Mouse (Mus musculus): Measurements from ENCODE around the gene Tspyl3. TPM values are rescaled to one million over a fixed set of nuclear protein-coding genes. Genes with fewer than 3 reads are reported as not detected.

Gene Tspyl3
- total RNA-seq, 2 experiments from 2014 or later: 24.6 to 26.5 TPM

DNA sequence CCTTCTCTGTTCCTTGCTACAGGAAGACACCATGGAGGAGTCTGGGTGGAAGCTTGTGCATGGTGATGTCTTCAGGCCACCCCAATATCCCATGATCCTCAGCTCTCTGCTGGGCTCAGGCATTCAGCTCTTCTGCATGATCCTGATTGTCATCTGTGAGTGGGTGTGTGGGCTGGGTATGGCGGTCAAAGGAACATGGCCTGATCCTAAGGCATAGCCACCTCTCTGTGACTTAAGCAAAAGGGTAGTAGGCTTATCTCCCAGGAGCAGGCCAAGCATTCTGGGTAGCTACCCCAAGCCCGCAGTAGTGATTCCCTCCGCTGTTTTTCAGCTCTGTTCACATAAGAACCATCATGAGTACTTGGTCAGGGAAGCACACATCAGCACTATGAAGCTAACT, 31.0 kb downstream of the Tspyl3 start:
- H3K4me3 ChIP-seq: no peak overlapping the region
- intact Hi-C loops (cut with DNase I): no loop called here
- H3K27ac ChIP-seq: no peak overlapping the region
- no peak for DNase-seq (ENCODE audit: extremely low spot score in 1 of 2, low spot score in 2 of 2)
- no peak for TF ChIP-seq CTCF (IDR thresholded peaks at IDR 0.05)

DNA sequence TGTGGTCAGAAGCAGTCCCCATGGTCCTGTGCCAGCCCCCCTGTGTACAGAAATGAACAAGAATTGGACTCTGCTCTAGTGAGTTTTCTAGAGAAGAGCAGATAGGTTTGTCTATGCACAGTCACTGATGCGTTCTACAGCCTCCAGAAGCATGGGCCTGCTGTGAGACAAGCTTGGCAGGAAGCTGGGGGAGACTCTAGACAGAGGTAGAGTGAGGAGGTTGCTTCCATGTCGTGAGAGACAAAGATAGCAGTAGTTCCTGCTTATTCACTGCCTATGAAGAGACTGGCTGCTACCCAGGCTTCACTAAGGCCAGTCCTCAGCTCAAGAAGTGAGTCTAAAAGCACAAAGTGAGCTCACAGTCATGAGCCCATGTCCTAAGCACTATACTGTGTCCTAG, 34.0 kb downstream of the Tspyl3 start:
- intact Hi-C loops (cut with DNase I): no loop called here
- DNase-seq (ENCODE audit: extremely low spot score in 1 of 2, low spot score in 2 of 2): no peak
- Histone ChIP-seq H3K27ac (no peak overlapping the region), H3K4me3 (no peak overlapping the region)
- no peak for TF ChIP-seq CTCF (IDR thresholded peaks at IDR 0.05)

DNA sequence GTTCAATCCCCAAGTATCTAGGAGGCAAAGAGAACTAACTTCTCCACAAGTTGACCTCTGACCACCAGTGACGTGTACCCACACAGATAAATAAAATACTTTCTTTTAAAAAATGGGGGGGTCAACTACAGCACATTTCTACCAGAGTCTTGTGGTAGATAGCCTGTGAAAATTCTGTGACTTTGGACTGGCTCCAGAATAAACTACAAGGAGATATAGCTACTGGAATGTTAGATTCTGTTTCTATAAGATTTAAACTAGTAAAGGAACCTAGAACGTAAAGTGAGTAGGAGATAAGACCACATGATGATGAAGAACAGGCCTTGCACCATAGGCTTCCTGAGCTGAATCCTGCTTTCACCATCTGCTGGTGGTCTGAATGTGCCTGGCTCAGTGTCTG, 37.4 kb downstream of the Tspyl3 start:
- TF ChIP-seq CTCF (IDR thresholded peaks at IDR 0.05): no peak
- DNase-seq (ENCODE audit: extremely low spot score in 1 of 2, low spot score in 2 of 2): no peak
- Histone ChIP-seq H3K4me3 (no peak overlapping the region), H3K27ac (no peak overlapping the region)
- intact Hi-C loops (cut with DNase I): no loop called here

DNA sequence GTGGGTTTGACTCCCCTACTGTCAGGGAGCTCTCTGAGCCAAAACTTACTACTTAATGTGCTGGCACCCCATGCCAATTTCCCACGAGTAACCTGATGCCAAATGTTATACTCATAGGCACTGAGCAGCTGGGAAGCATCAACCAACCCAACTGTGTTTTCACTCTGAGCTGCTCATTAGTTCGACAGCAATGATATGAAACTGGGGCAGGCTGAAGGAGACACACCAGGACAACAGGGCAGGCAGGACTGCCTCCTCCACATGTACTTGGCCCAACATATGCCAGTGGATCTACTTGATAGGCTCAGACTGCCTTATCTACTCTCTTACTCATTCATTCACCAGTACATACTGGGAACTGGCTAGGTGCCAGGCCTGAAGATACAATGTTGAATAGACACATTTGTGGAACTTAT, 39.1 kb downstream of the Tspyl3 start:
- intact Hi-C loops (cut with DNase I): no loop called here
- TF ChIP-seq CTCF (IDR thresholded peaks at IDR 0.05): no peak
- H3K27ac ChIP-seq: no peak overlapping the region
- no peak overlapping the region for H3K4me3 ChIP-seq
- DNase-seq (ENCODE audit: extremely low spot score in 1 of 2, low spot score in 2 of 2): no peak

DNA sequence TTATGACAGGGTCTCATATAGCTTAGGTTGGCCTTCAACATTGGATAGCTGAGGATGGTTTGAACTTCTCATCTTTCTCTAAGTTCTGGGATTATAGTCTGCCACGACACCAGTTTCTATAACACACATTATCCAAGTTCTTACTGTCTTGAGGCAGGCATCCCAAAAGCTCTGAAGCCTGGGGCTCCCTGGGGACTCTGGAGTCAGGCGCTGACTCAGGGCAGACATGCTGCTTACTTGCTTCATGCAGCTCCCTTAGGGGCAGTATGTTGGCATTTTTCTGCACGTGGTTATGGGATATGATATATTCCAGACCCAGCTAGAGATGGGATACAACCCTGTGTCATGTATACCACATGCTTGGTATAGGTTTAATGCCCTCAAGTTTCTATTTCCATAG, 45.3 kb downstream of the Tspyl3 start:
- DNase-seq (ENCODE audit: extremely low spot score in 1 of 2, low spot score in 2 of 2): no peak
- Histone ChIP-seq H3K27ac (no peak overlapping the region), H3K4me3 (no peak overlapping the region)
- no peak for TF ChIP-seq CTCF (IDR thresholded peaks at IDR 0.05)
- intact Hi-C loops (cut with DNase I): no loop called here

DNA sequence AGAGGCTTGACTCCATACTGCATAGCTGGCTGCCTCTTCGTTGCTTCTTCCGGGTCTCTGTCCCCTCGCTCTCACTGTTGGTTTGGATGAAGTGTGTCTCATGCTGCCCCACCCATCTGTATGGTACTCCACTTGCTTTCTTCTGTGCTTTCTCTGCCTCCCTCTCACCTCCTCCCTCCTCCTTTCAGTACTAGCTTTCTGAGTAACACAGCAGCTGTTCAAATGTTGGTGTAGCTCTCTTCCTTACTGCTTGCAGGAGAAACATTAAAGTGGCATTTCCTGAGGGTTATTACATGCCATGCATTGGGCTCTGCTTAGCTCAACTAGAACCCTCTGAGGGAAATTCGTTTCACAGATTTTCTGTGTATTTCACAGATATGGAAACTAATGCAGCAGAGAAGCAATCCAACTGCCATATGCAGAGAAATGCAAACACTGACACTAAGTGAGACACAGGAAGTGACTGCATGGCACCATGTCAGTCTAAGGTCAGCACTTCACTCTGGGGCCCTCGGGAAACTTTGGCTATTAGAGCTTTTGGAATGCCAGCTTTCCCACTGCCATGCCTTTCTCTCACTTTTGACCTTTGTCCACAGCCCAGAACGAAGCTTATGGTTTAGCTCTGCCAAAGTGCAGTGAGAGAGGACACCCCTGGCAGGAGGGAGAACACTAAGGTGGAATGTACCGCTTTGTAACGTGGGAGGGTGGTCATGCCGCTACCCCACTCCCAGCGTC, 45.9 kb downstream of the Tspyl3 start:
- H3K27ac ChIP-seq: no peak overlapping the region
- intact Hi-C loops (cut with DNase I): no loop called here
- no peak for DNase-seq (ENCODE audit: extremely low spot score in 1 of 2, low spot score in 2 of 2)
- no peak for TF ChIP-seq CTCF (IDR thresholded peaks at IDR 0.05)
- H3K4me3 ChIP-seq: no peak overlapping the region

DNA sequence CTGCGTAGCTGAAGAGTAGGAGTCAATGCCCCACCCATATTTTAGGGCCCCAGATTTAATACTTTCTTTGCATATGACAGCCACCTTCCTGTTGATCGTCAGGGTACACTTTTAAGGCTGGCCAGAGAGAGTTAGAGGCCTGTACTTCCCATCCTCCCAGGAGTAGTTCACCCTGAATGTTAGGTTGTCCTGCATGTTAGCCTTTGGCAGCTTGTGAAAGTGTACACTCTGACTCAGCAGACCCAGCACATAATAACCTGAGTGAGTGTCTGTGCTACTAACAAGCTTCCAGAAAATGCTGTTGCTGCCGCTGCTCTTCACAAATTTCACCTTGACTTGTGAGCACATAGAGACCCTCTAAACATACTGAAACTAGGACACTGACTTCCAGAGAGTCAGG, 48.1 kb downstream of the Tspyl3 start:
- no peak overlapping the region for H3K4me3 ChIP-seq
- DNase-seq (ENCODE audit: extremely low spot score in 1 of 2, low spot score in 2 of 2): no peak
- intact Hi-C loops (cut with DNase I): no loop called here
- TF ChIP-seq CTCF (IDR thresholded peaks at IDR 0.05): no peak
- no peak overlapping the region for H3K27ac ChIP-seq

DNA sequence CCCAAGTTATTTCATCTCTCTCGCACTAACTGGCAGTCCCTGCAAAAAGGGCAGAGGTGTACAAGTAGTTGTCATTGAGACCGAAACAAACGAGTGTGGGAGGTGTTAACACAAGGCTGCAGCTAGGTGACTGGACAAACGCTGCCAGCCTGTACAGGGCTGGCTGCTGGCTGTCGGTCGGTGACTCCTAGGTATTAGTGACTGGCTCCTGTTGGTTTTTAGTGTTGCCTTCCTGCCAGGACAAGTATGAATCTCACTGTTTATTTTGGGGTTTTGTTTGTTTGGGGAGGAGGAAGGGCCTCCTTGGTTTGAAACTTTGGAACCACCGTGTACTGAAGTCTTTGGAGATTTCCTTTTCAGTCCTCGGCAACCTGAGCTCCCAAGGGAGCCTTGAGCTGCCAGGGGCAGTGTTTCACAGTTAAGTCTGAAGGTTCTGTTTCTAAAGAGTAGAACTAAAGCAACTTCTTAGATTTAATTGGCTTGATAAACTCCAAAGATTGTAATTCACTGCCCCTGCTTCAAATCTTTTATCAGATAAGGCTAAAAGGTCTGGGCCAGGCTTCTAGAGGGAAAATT, 49.2 kb downstream of the Tspyl3 start:
- Histone ChIP-seq H3K4me3 (no peak overlapping the region), H3K27ac (no peak overlapping the region)
- intact Hi-C loops (cut with DNase I): no loop called here
- no peak for DNase-seq (ENCODE audit: extremely low spot score in 1 of 2, low spot score in 2 of 2)
- no peak for TF ChIP-seq CTCF (IDR thresholded peaks at IDR 0.05)

Other genes starting within 250 kb of the Tspyl3 start
- gene Pdrg1, start 210.0 kb downstream of the Tspyl3 start, total RNA-seq (2021): 10 to 100 TPM; 55.5 to 60.5 TPM
- gene Xkr7, start 193.6 kb downstream of the Tspyl3 start, total RNA-seq (2021): 1 to 10 TPM; 5.0 to 5.3 TPM
- 1 to 10 TPM; 5.4 to 6.2 TPM for gene Ccm2l, start 159.5 kb downstream of the Tspyl3 start, total RNA-seq (2021)
- 1 to 10 TPM; 2.0 to 2.1 TPM for gene Hck, start 117.0 kb downstream of the Tspyl3 start, total RNA-seq (2021)
- 100 to 1,000 TPM; 112 to 118 TPM for gene Tm9sf4, start 64.1 kb downstream of the Tspyl3 start, total RNA-seq (2021)
- gene Plagl2, start 16.0 kb upstream of the Tspyl3 start, total RNA-seq (2021): 1 to 10 TPM; 6.0 to 6.2 TPM
- 10 to 100 TPM; 15.4 to 17.3 TPM for gene Pofut1, start 16.1 kb upstream of the Tspyl3 start, total RNA-seq (2021)
- 10 to 100 TPM; 55.7 to 57.3 TPM for gene Kif3b, start 66.0 kb upstream of the Tspyl3 start, total RNA-seq (2021)
- 10 to 100 TPM; 35.6 to 38.9 TPM for gene Asxl1, start 120.4 kb upstream of the Tspyl3 start, total RNA-seq (2021)

Data from left cerebral cortex, adult 2 months (tissue).